Mouse (Mus musculus): ENCODE data around the gene Pde10a. TPM values are rescaled to one million over a fixed set of nuclear protein-coding genes. Genes with fewer than 3 reads are reported as not detected.

Pde10a gene
- total and polyA plus RNA-seq, 3 experiments, result 0.04 to 0.41 (median 0.21) TPM

DNA sequence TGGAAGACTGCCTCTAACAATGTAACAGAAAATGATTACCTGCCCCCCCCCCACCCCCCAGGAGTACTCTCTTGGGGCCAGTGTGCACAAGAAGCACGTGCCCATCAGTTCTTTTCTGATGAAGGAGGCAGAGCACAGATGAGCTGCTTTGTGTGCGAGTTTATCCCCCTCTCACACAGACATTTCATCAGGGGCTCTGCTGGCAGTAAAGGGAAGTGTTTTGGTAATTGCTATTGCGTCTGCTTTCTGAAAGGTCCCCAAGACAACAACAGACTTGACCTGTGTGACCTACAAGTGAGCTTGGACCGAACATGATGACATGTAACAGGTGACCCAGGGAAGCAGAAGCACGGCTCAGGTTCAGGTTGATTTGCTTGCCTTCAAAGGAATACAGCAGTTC lies 95.2 kb downstream of the Pde10a start:
- no peaks in the 10 kb centered on the region for H3K79me2 ChIP-seq (replicated peaks; ENCODE audit: control insufficient read depth, extremely low read depth, insufficient read depth, poor library complexity, severe bottlenecking)
- DNase-seq (ENCODE audit: extremely low read depth), result no peak
- H3K4me1 ChIP-seq (ENCODE audit: control insufficient read depth in 1 of 2, insufficient read depth in 2 of 2), result 0 out of 4 replicates have a peak, but pooled peaks cover 0 to 2% of the 10 kb centered on the region in 2 experiments
- H3K9ac ChIP-seq (ENCODE audit: insufficient read depth, low read depth), result no peak overlapping the region
- in situ Hi-C loops (cut with MboI; ENCODE audit: low pct_ligation_motif_present, low pct_unique_long_range_greater_than_20kb, low sequenced_read_pairs) (no loop called here), dilution Hi-C loops (cut with MboI; ENCODE audit: extremely low pct_ligation_motif_present, extremely low pct_unique_long_range_greater_than_20kb, low sequenced_read_pairs) (no loop called here)
- TF ChIP-seq ETS1 (conservative IDR thresholded peaks at IDR 0.05; ENCODE audit: low read depth, low read length), result no peak
- TF ChIP-seq RAD21 (IDR thresholded peaks at IDR 0.05; ENCODE audit: low read depth, low read length), result no peak
- no peak for TF ChIP-seq IRF4 (IDR thresholded peaks at IDR 0.05; ENCODE audit: low read depth, low read length)
- no peak for TF ChIP-seq PAX5 (IDR thresholded peaks at IDR 0.05; ENCODE audit: low read length)
- TF ChIP-seq RCOR1 (conservative IDR thresholded peaks at IDR 0.05; ENCODE audit: low read depth, low read length), result no peak
- TF ChIP-seq CHD1 (IDR thresholded peaks at IDR 0.05; ENCODE audit: low read depth, low read length), result no peak
- no peak for TF ChIP-seq MYC (IDR thresholded peaks at IDR 0.05; ENCODE audit: low read depth, low read length)
- no peak for TF ChIP-seq HCFC1 (IDR thresholded peaks at IDR 0.05; ENCODE audit: low read depth, low read length)
- TF ChIP-seq POLR2AphosphoS2 (IDR thresholded peaks at IDR 0.05; ENCODE audit: low read depth, low read length), result no peak
- no peak for TF ChIP-seq MEF2A (IDR thresholded peaks at IDR 0.05; ENCODE audit: borderline replicate concordance, low read depth, low read length)
- no peak for TF ChIP-seq ELF1 (IDR thresholded peaks at IDR 0.05; ENCODE audit: low read depth, low read length)
- TF ChIP-seq MAFK (IDR thresholded peaks at IDR 0.05; ENCODE audit: insufficient replicate concordance, low read length), result no peak
- no peak for TF ChIP-seq GABPA (IDR thresholded peaks at IDR 0.05; ENCODE audit: insufficient replicate concordance, low read depth, low read length)
- no peak for TF ChIP-seq CHD2 (IDR thresholded peaks at IDR 0.05; ENCODE audit: low read length)
- H3K4me3 ChIP-seq (replicated peaks in 1 of 3; ENCODE audit: low read depth in 2 of 3, low read length in 2 of 3, poor library complexity in 1 of 3), result no peak overlapping the region
- no peaks in the 10 kb centered on the region for H3K27me3 ChIP-seq (replicated peaks)
- H3K4me2 ChIP-seq (ENCODE audit: insufficient read depth, low read depth, poor library complexity, severe bottlenecking), result no peak overlapping the region
- H3K27ac ChIP-seq (ENCODE audit: insufficient read depth, low read depth), result no peak overlapping the region
- no peaks in the 10 kb centered on the region for H3K9me3 ChIP-seq (replicated peaks; ENCODE audit: low read length)
- H3K36me3 ChIP-seq (replicated peaks in 1 of 2; ENCODE audit: control insufficient read depth in 1 of 2, insufficient read depth in 1 of 2, low read length in 1 of 2), result no peaks in the 10 kb centered on the region

DNA sequence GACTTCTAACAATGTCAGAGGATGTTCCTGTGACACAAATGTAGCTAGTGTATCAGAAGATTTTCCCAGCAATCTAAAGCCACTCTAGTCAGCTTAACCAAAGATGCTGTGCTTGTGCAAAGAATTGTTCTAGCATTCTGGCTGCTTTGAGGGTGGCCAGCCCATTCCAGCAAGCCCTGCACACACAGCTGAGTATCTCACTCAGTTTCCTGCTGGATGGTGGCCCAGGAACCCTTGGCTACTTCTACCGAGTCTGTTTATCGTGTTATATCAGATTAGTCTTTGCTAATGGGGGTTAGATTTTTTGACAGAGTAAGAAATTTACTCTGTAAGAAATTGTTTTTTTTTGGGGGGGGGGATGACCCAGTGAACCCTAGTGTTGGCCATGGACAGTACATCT lies 95.9 kb downstream of the Pde10a start:
- TF ChIP-seq KAT2A (IDR thresholded peaks at IDR 0.05; ENCODE audit: insufficient replicate concordance, low read length) (no peak), PAX5 (IDR thresholded peaks at IDR 0.05; ENCODE audit: low read length) (no peak), ELF1 (IDR thresholded peaks at IDR 0.05; ENCODE audit: low read depth, low read length) (no peak), BHLHE40 (IDR thresholded peaks at IDR 0.05; ENCODE audit: low read depth, low read length) (no peak), MEF2A (IDR thresholded peaks at IDR 0.05; ENCODE audit: borderline replicate concordance, low read depth, low read length) (no peak), ETS1 (conservative IDR thresholded peaks at IDR 0.05; ENCODE audit: low read depth, low read length) (no peak), NRF1 (IDR thresholded peaks at IDR 0.05; ENCODE audit: low read depth, low read length) (no peak), SIN3A (IDR thresholded peaks at IDR 0.05; ENCODE audit: low read length) (no peak), ZKSCAN1 (IDR thresholded peaks at IDR 0.05; ENCODE audit: borderline replicate concordance, low read depth, low read length) (no peak), ZC3H11A (IDR thresholded peaks at IDR 0.05; ENCODE audit: low read depth, low read length) (no peak), MXI1 (IDR thresholded peaks at IDR 0.05; ENCODE audit: low read depth, low read length) (no peak), JUND (conservative IDR thresholded peaks at IDR 0.05; ENCODE audit: low read depth, low read length) (no peak), CHD1 (IDR thresholded peaks at IDR 0.05; ENCODE audit: low read depth, low read length) (no peak), HCFC1 (IDR thresholded peaks at IDR 0.05; ENCODE audit: low read depth, low read length) (no peak)
- H3K4me1 ChIP-seq (ENCODE audit: control insufficient read depth in 1 of 2, insufficient read depth in 2 of 2), result 0 out of 4 replicates have a peak, but pooled peaks cover 0 to 2% of the 10 kb centered on the region in 2 experiments
- H3K36me3 ChIP-seq (replicated peaks in 1 of 2; ENCODE audit: control insufficient read depth in 1 of 2, insufficient read depth in 1 of 2, low read length in 1 of 2), result no peaks in the 10 kb centered on the region
- H3K79me2 ChIP-seq (replicated peaks; ENCODE audit: control insufficient read depth, extremely low read depth, insufficient read depth, poor library complexity, severe bottlenecking), result no peaks in the 10 kb centered on the region
- no peak overlapping the region for H3K4me2 ChIP-seq (ENCODE audit: insufficient read depth, low read depth, poor library complexity, severe bottlenecking)
- no peak overlapping the region for H3K27ac ChIP-seq (ENCODE audit: insufficient read depth, low read depth)
- H3K9me3 ChIP-seq (replicated peaks; ENCODE audit: low read length), result no peaks in the 10 kb centered on the region
- no peaks in the 10 kb centered on the region for H3K27me3 ChIP-seq (replicated peaks)
- in situ Hi-C loops (cut with MboI; ENCODE audit: low pct_ligation_motif_present, low pct_unique_long_range_greater_than_20kb, low sequenced_read_pairs), result no loop called here
- H3K4me3 ChIP-seq (replicated peaks in 1 of 3; ENCODE audit: low read depth in 2 of 3, low read length in 2 of 3, poor library complexity in 1 of 3), result no peak overlapping the region
- DNase-seq (ENCODE audit: extremely low read depth), result no peak
- H3K9ac ChIP-seq (ENCODE audit: insufficient read depth, low read depth), result no peak overlapping the region
- dilution Hi-C loops (cut with MboI; ENCODE audit: extremely low pct_ligation_motif_present, extremely low pct_unique_long_range_greater_than_20kb, low sequenced_read_pairs), result no loop called here

All from CH12.LX (cell line).